Mouse (Mus musculus) ES-E14 (cell line): Measurements from ENCODE around the gene Olfr518.

Source experiments
- HCFC1 ChIP-seq: IDR thresholded peaks from 2 replicates; pipeline ENCODE4 v1.6.1; 2012; ENCODE audit warnings: low read length, inconsistent platforms, borderline replicate concordance; ENCODE audit not compliant: insufficient read depth
- MAFK ChIP-seq: IDR thresholded peaks from 2 replicates; pipeline ENCODE4 v1.6.1; 2014; ENCODE audit warnings: mild to moderate bottlenecking, low read depth, low read length, inconsistent platforms; ENCODE audit not compliant: insufficient read depth
- ZC3H11A ChIP-seq: IDR thresholded peaks from 2 replicates; pipeline ENCODE4 v1.6.1; 2012; ENCODE audit warnings: low read depth, mild to moderate bottlenecking, inconsistent platforms, low read length, borderline replicate concordance
- ZNF384 ChIP-seq: IDR thresholded peaks from 2 replicates; pipeline ENCODE4 v1.6.1; 2012; ENCODE audit warnings: low read depth, low read length, inconsistent platforms

- TF ChIP-seq ZC3H11A (no peak), ZNF384 (no peak), MAFK (no peak), HCFC1 (no peak)
These were observed 9.5 kb upstream of the Olfr518 start, which contains the start of gene Olfr519 for GRCm38 (mm10) chr7:108894320-108894719.
